Mouse (Mus musculus) T-helper 2 cell (primary cell): ENCODE results near the gene Arpp21.

Experiments used
- in situ Hi-C: fragments of 300-600 bp; cut with MboI, MseI; formaldehyde crosslinking; loops from one replicate; pipeline ENCODE4 v1.15.1; 2025; ENCODE audit warnings: high pct_unique_total_duplicates

Arpp21 gene

GRCm38 (mm10) chr9:112230716-112231361, 4.9 kb downstream of the Arpp21 start:
- in situ Hi-C loops: no loop called here

GRCm38 (mm10) chr9:112228470-112228869, 7.3 kb downstream of the Arpp21 start:
- in situ Hi-C loops: no loop called here

GRCm38 (mm10) chr9:112227174-112227573, 8.6 kb downstream of the Arpp21 start:
- in situ Hi-C loops: no loop called here

GRCm38 (mm10) chr9:112226511-112226910, 9.2 kb downstream of the Arpp21 start:
- in situ Hi-C loops: no loop called here

GRCm38 (mm10) chr9:112225046-112225445, 10.7 kb downstream of the Arpp21 start:
- in situ Hi-C loops: no loop called here

GRCm38 (mm10) chr9:112219372-112219771, 16.4 kb downstream of the Arpp21 start:
- in situ Hi-C loops: no loop called here

GRCm38 (mm10) chr9:112218237-112218636, 17.5 kb downstream of the Arpp21 start:
- in situ Hi-C loops: no loop called here

GRCm38 (mm10) chr9:112217161-112217560, 18.6 kb downstream of the Arpp21 start:
- in situ Hi-C loops: no loop called here

- in situ Hi-C loops: no loop called here
Measured at GRCm38 (mm10) chr9:112215030-112215806, 20.5 kb downstream of the Arpp21 start.

GRCm38 (mm10) chr9:112213411-112214255, 22.1 kb downstream of the Arpp21 start:
- in situ Hi-C loops: no loop called here

- in situ Hi-C loops: no loop called here
Measured at GRCm38 (mm10) chr9:112209803-112210202, 25.9 kb downstream of the Arpp21 start.

- in situ Hi-C loops: no loop called here
Measured at GRCm38 (mm10) chr9:112207767-112208166, 28.0 kb downstream of the Arpp21 start.

GRCm38 (mm10) chr9:112198296-112198695, 37.4 kb downstream of the Arpp21 start:
- in situ Hi-C loops: no loop called here

- in situ Hi-C loops: no loop called here
Measured at GRCm38 (mm10) chr9:112194049-112194448, 41.7 kb downstream of the Arpp21 start.

GRCm38 (mm10) chr9:112189394-112189793, 46.3 kb downstream of the Arpp21 start:
- in situ Hi-C loops: no loop called here

GRCm38 (mm10) chr9:112188358-112188893, 47.3 kb downstream of the Arpp21 start:
- in situ Hi-C loops: no loop called here

GRCm38 (mm10) chr9:112187667-112188066, 48.1 kb downstream of the Arpp21 start:
- in situ Hi-C loops: no loop called here

GRCm38 (mm10) chr9:112186336-112187305, 49.1 kb downstream of the Arpp21 start:
- in situ Hi-C loops: no loop called here

GRCm38 (mm10) chr9:112185746-112186145, 50.0 kb downstream of the Arpp21 start:
- in situ Hi-C loops: no loop called here

GRCm38 (mm10) chr9:112182738-112183137, 53.0 kb downstream of the Arpp21 start:
- in situ Hi-C loops: no loop called here

- in situ Hi-C loops: no loop called here
Measured at GRCm38 (mm10) chr9:112180006-112180405, 55.7 kb downstream of the Arpp21 start.
